Mouse (Mus musculus) hindbrain, embryonic 12.5 days (tissue): ENCODE data around the gene Hagh. TPM values are rescaled to one million over a fixed set of nuclear protein-coding genes. Genes with fewer than 3 reads are reported as not detected.

Source experiments
- ATAC-seq: fragments of 200-750 bp; cut with Nextera tagmentation; 2 replicates; pipeline ENCODE4 v1.8.0; 2017; ENCODE audit warnings: moderate TSS enrichment; ENCODE audit not compliant: low FRiP score
- H3K27ac ChIP-seq: fragments of 300-500 bp; sonication (generic); 2 replicates; pipeline ENCODE4 v1.5.1; 2016; ENCODE audit warnings: mild to moderate bottlenecking
- H3K27me3 ChIP-seq: fragments of 300-500 bp; sonication (generic); 2 replicates; pipeline ENCODE4 v1.6.1; 2016; ENCODE audit warnings: mild to moderate bottlenecking
- H3K36me3 ChIP-seq: fragments of 300-500 bp; sonication (generic); 2 replicates; pipeline ENCODE4 v1.6.1; 2016; ENCODE audit warnings: mild to moderate bottlenecking
- H3K4me1 ChIP-seq: fragments of 300-500 bp; sonication (generic); 2 replicates; pipeline ENCODE4 v1.6.1; 2016
- H3K4me2 ChIP-seq: fragments of 300-500 bp; sonication (generic); replicated peaks from 2 replicates; pipeline ENCODE4 v1.6.1; 2016; ENCODE audit warnings: mild to moderate bottlenecking
- H3K4me3 ChIP-seq: fragments of 300-500 bp; sonication (generic); 2 replicates; pipeline ENCODE4 v1.5.1; 2016; ENCODE audit warnings: mild to moderate bottlenecking
- H3K9ac ChIP-seq: fragments of 300-500 bp; sonication (generic); 2 replicates; pipeline ENCODE4 v1.6.1; 2016; ENCODE audit warnings: mild to moderate bottlenecking, moderate library complexity
- H3K9me3 ChIP-seq: fragments of 300-500 bp; sonication (generic); replicated peaks from 2 replicates; pipeline ENCODE4 v1.6.1; 2016; ENCODE audit warnings: mild to moderate bottlenecking
- WGBS: fragments of 180-500 bp; shearing (Covaris S2); methylation state at CpG from one replicate; pipeline ENCODE4 v1.1.7; 2016; 5-methylcytosine and 5-hydroxymethylcytosine counted together
- polyA plus RNA-seq: library from polyadenylated mRNA; unstranded; fragments of >200 nt; fragmentation: Nextera tagmentation; extraction: Ambion mirVana; gene quantifications from 2 replicates; pipeline ENCODE4 v1.2.1, GENCODE M21; 2016

The Hagh gene
- polyA plus RNA-seq, 1 experiment from 2014 or later: 32.3 TPM

DNA sequence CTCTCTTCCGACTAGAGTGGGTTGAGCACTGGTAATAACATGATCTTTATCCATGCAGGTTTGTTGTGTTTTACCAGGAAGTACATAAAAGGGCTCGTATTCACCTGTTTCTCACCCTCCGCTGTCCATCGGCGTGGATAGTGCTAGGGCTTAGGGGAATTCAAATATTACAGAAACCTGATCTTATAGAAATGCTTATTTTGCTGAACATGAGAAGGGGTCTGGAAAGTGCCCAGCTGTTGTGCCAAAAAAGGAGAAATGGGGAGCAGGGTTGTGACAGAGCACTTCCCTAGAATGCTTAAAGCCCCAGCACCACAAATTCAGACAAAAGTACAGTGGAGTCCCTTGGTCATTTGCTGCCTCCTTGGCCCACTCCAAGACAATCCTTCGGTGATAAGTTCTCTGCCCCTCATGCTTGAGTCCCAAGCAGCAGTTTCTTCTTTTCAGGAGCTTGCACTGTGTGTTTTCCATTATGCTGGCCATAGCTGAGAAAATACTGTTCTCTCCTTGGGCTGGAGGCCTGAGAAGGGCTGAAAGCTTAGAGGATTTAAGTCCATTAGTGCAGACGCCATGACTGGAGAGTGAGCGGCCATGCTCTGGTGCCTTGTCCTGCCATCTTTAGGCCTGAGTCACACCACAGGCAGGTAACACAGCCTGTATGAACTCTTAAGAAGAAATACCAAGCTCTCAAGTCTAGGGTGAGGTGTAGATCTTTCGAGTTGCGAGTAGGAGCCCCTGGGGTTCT lies 11.6 kb downstream of the Hagh start:
- H3K27me3 ChIP-seq: peaks cover 5% of the 10 kb centered on the region; the same call in 1 of the 2 replicates
- peak overlapping the region; percentile 74 for H3K4me2 ChIP-seq
- WGBS: 83% methylated on average over 10 of the region's 10 CpGs
- peaks cover 13% of the 10 kb centered on the region for H3K4me1 ChIP-seq
- no peak overlapping the region for H3K27ac ChIP-seq
- peaks cover 19% of the 10 kb centered on the region for H3K36me3 ChIP-seq
- no peaks in the 10 kb centered on the region for H3K9me3 ChIP-seq
- ATAC-seq: no peak
- peak overlapping the region; percentile 79 for H3K4me3 ChIP-seq
- peak overlapping the region; percentile 72; the same call in 1 of the 2 replicates for H3K9ac ChIP-seq

DNA sequence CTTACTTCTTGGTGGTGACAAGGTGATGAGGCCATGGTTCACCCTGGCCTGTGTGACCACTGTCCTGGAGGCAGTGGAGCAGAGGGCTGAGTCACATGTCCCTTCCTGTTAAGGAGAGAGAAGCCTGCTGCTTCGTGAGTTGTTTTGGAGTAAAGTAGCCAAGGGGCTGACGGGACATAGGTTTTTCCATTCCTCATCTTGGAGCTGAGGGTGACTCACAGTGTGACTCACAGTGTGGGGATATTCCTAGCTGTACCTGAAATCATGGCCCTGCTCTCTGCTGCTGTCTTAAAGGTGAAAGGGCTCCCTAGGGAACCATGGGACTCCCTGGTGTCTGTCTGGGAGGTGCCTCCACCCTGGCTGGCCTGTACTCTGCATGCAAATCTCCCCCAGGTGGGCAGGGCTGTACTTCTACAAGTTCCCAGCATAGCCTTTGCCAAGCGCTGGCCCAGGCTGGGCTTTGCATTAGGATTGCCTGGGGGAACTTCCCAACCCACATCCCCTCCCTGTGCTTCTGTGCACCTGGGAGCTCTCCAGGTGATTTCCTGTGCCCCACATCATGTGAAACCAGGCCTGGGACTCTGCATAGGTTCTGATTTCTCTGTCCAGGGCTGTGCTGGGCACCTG lies 16.0 kb downstream of the Hagh start:
- Histone ChIP-seq H3K27ac (no peak overlapping the region), H3K9me3 (no peaks in the 10 kb centered on the region), H3K36me3 (peaks cover 42% of the 10 kb centered on the region), H3K4me2 (no peak overlapping the region), H3K27me3 (peaks cover 5% of the 10 kb centered on the region; the same call in 1 of the 2 replicates), H3K9ac (no peak overlapping the region), H3K4me1 (peaks cover 4% of the 10 kb centered on the region), H3K4me3 (no peak overlapping the region)
- 86% methylated on average over 3 of the region's 3 CpGs for WGBS
- no peak for ATAC-seq

DNA sequence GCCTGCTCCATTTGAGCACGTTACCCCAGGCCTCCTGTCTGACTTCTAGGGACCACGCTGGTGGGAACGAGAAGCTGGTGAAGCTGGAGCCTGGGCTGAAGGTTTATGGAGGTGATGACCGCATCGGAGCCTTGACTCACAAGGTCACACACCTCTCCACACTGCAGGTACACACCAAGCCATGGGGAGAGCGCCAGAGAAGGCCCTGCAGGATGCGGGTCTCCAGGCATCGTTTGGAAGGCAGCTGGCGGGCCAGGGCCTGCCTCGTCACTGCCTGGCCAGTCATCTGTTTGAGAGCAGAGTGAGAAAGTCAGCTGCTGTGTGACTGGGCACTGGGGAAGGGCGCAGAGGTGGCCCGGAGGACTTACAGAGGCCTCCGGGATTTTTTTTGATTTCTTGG lies 16.6 kb downstream of the Hagh start:
- no peaks in the 10 kb centered on the region; the same call in 1 of the 2 replicates for H3K4me1 ChIP-seq
- H3K4me3 ChIP-seq: no peak overlapping the region
- H3K27ac ChIP-seq: no peak overlapping the region
- H3K9ac ChIP-seq: no peak overlapping the region
- no peak for ATAC-seq
- H3K4me2 ChIP-seq: no peak overlapping the region
- H3K27me3 ChIP-seq: peaks cover 3% of the 10 kb centered on the region; the same call in 1 of the 2 replicates
- WGBS: 90% methylated on average over 13 of the region's 13 CpGs
- H3K36me3 ChIP-seq: peaks cover 48% of the 10 kb centered on the region
- H3K9me3 ChIP-seq: no peaks in the 10 kb centered on the region

DNA sequence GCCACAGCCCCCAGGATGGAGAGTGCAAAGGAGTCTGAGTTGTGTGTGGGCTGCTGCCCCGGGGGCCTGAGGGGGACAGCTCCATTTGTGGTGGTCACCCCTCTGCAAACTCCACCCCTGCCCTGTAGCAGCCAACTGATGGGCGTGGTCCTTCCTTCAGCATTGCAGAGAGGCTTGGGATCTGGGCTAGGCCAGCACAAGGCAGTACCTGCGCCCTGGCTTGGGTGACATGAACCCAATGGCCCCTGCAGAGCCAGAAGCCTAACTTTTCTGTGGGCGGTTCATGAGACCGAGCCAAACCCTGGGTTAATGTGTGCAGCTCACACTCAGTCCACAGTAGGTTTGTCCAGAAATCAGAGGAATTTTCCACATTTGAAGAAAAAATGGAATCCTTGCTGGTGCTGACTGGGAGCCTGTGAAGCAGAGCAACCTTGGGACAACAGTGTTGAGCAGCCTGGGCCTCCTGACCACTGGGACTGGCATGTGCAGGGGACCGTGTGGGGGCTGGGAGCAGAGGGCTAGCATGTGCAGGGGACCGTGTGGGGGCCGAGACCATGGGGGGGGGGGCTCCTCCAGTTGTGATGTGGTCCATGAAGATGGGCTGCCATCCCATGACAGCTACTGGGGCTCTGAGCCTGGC lies 18.0 kb downstream of the Hagh start:
- Histone ChIP-seq H3K36me3 (peaks cover 50% of the 10 kb centered on the region), H3K4me2 (no peak overlapping the region), H3K9me3 (no peaks in the 10 kb centered on the region), H3K27ac (no peak overlapping the region), H3K4me1 (no peaks in the 10 kb centered on the region), H3K9ac (no peak overlapping the region), H3K4me3 (no peak overlapping the region), H3K27me3 (no peaks in the 10 kb centered on the region)
- WGBS: 79% methylated on average over 7 of the region's 8 CpGs
- no peak for ATAC-seq

- no peak overlapping the region for H3K27ac ChIP-seq
- H3K4me3 ChIP-seq: no peak overlapping the region
- no peaks in the 10 kb centered on the region for H3K27me3 ChIP-seq
- ATAC-seq: no peak
- 91% methylated on average over 6 of the region's 6 CpGs for WGBS
- no peak overlapping the region for H3K9ac ChIP-seq
- H3K36me3 ChIP-seq: peaks cover 40% of the 10 kb centered on the region
- H3K4me1 ChIP-seq: no peaks in the 10 kb centered on the region
- H3K9me3 ChIP-seq: no peaks in the 10 kb centered on the region
- no peak overlapping the region for H3K4me2 ChIP-seq
Observed at GRCm38 (mm10) chr17:24858967-24859366, 19.0 kb downstream of the Hagh start.

GRCm38 (mm10) chr17:24860076-24860475 lies 20.1 kb downstream of the Hagh start:
- no peaks in the 10 kb centered on the region for H3K27me3 ChIP-seq
- no peak for ATAC-seq
- no peaks in the 10 kb centered on the region for H3K9me3 ChIP-seq
- H3K9ac ChIP-seq: no peak overlapping the region
- H3K36me3 ChIP-seq: peaks cover 44% of the 10 kb centered on the region
- no peak overlapping the region for H3K27ac ChIP-seq
- no peak overlapping the region for H3K4me2 ChIP-seq
- no peaks in the 10 kb centered on the region for H3K4me1 ChIP-seq
- H3K4me3 ChIP-seq: no peak overlapping the region
- WGBS: 86% methylated on average over 8 of the region's 8 CpGs

DNA sequence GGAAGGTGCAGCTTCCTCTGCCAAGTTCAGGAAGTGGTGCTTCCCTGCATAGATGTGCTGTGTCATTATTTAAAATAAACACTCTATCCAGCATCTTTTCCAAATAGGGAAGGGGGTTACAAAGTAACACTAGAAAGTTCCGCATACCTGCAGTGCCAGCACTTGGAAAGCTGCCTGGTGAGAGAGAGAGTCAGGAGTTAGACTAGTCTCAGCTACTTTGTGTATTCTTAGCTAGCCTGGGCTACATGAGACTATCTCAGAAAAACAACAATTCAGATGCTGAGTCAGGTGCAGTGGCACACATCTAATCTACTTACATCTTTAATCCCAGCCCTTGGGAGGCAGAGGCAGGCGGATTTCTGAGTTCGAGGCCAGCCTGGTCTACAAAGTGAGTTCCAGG lies 21.8 kb downstream of the Hagh start:
- H3K27me3 ChIP-seq: no peaks in the 10 kb centered on the region
- H3K4me3 ChIP-seq: no peak overlapping the region
- peaks cover 41% of the 10 kb centered on the region for H3K36me3 ChIP-seq
- no peak overlapping the region for H3K27ac ChIP-seq
- H3K9me3 ChIP-seq: no peaks in the 10 kb centered on the region
- ATAC-seq: no peak
- H3K4me1 ChIP-seq: no peaks in the 10 kb centered on the region
- WGBS: 88% methylated on average over 3 of the region's 3 CpGs
- H3K4me2 ChIP-seq: no peak overlapping the region
- no peak overlapping the region for H3K9ac ChIP-seq

- no peaks in the 10 kb centered on the region for H3K4me1 ChIP-seq
- no peak within 1 kb of the TSS for H3K27ac ChIP-seq
- H3K4me3 ChIP-seq: no peak within 1 kb of the TSS
- H3K9ac ChIP-seq: no peak within 1 kb of the TSS
- H3K36me3 ChIP-seq: peaks cover 22% of the 10 kb centered on the region
- H3K9me3 ChIP-seq: no peaks in the 10 kb centered on the region
- no peak for ATAC-seq
- H3K4me2 ChIP-seq: no peak within 1 kb of the TSS
- WGBS: 90% methylated on average over 8 of the region's 8 CpGs
- H3K27me3 ChIP-seq: no peaks in the 10 kb centered on the region
Observed at GRCm38 (mm10) chr17:24865776-24866175, 25.8 kb downstream of the Hagh start, which contains the start of gene Igfals. TSS of gene Igfals (plus strand) at chr17:24865997.

DNA sequence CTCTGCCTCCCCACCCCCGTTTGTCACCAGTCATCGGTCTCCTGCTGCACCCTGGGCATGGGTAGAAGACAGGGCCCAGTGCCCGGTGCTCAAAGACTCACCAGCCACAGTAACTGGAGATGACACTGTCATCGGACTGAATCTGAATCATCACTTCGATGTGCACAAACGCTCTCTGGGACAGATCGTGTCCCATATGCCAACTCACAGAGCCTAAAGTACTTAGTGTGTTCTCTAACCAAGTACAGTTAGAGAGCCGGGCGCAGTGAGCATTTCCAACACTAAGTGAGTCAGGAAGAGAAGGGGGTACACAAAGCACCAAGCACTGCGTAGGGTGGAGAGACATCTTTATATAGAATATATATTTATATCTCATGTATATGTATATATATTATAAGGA lies 28.0 kb downstream of the Hagh start:
- Histone ChIP-seq H3K4me1 (no peaks in the 10 kb centered on the region), H3K27me3 (no peaks in the 10 kb centered on the region), H3K4me3 (no peak overlapping the region), H3K36me3 (peaks cover 9% of the 10 kb centered on the region; the same call in 1 of the 2 replicates), H3K4me2 (no peak overlapping the region), H3K9me3 (no peaks in the 10 kb centered on the region), H3K9ac (no peak overlapping the region), H3K27ac (no peak overlapping the region)
- no peak for ATAC-seq
- 95% methylated on average over 10 of the region's 10 CpGs for WGBS

DNA sequence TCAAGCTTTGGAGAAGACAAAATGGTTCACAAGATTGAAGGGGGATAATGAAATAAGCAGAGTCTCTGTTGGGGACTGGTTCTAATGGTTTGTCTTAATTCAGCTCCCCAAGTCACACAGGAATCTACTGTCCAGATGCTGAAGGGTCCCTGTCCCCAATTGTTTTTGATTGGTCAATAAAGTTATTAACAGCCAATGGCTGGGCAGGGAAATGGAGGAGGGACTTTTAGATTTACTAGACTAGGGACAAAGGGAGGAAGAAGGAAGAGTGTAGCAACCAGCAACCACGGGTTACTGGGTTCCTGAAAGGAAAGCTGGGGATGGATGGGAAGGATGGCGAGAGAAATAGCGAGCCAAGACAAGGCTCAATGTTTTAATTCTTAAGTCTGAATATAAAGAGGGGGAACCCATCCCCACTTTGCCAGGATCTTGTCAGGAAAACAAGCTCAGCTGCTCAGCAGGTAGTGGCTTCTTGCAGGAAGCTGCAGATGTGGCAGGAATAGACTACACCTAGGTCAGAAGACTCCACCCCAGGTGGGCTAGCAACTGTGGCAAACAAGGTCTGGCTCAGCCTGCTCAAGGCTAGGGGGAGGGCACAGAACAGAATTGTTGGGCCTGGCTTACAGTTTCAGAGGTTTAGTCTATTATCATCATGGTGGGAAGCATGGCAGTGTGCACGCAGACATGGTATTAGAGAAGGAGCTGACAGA lies 33.9 kb downstream of the Hagh start:
- no peak for ATAC-seq
- Histone ChIP-seq H3K36me3 (no peaks in the 10 kb centered on the region), H3K4me2 (no peak overlapping the region), H3K9me3 (no peaks in the 10 kb centered on the region), H3K4me3 (no peak overlapping the region), H3K4me1 (no peaks in the 10 kb centered on the region), H3K27ac (no peak overlapping the region), H3K9ac (no peak overlapping the region), H3K27me3 (no peaks in the 10 kb centered on the region)
- WGBS: 53% methylated on average over 4 of the region's 4 CpGs

DNA sequence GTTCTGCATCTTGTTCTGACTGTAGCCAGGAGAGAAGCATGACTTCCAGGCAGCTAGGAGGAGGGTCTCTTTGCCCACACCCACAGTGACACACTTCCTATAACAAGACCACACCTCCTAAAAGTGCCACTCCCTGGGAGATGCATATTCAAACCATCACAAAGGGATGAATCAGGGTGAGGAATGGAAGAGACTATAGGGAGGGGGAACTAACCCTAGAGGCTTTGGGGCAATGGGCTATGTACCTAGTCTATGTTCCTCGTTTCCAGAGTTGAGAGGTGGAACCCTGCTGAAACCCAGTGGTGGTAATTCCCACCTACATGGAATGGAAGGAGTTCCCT lies 34.4 kb downstream of the Hagh start:
- no peak overlapping the region for H3K9ac ChIP-seq
- WGBS: 67% methylated on average over 1 of the region's 1 CpGs
- no peaks in the 10 kb centered on the region for H3K27me3 ChIP-seq
- H3K27ac ChIP-seq: no peak overlapping the region
- no peak for ATAC-seq
- H3K4me3 ChIP-seq: no peak overlapping the region
- H3K9me3 ChIP-seq: no peaks in the 10 kb centered on the region
- no peak overlapping the region for H3K4me2 ChIP-seq
- no peaks in the 10 kb centered on the region for H3K4me1 ChIP-seq
- no peaks in the 10 kb centered on the region for H3K36me3 ChIP-seq

- no peaks in the 10 kb centered on the region for H3K36me3 ChIP-seq
- WGBS: 88% methylated on average over 8 of the region's 8 CpGs
- H3K4me3 ChIP-seq: no peak overlapping the region
- ATAC-seq: no peak
- no peak overlapping the region for H3K27ac ChIP-seq
- H3K4me1 ChIP-seq: no peaks in the 10 kb centered on the region
- no peaks in the 10 kb centered on the region for H3K27me3 ChIP-seq
- no peaks in the 10 kb centered on the region for H3K9me3 ChIP-seq
- no peak overlapping the region for H3K4me2 ChIP-seq
- H3K9ac ChIP-seq: no peak overlapping the region
Observed at GRCm38 (mm10) chr17:24874989-24875388, 35.0 kb downstream of the Hagh start.
